Mouse (Mus musculus) erythroid progenitor cell, adult 5-6 weeks (primary cell): ENCODE results near the gene Abhd17c. TPM values are rescaled to one million over a fixed set of nuclear protein-coding genes. Genes with fewer than 3 reads are reported as not detected.
"Not testable (repeated sequence)": the region's sequence is repeated elsewhere in the genome, so short reads cannot be mapped to it uniquely, and the experiment has no call there.

Source experiments
- ATAC-seq: replicated peaks from 2 replicates; pipeline ENCODE4 v1.8.0; 2016; ENCODE audit warnings: moderate number of reproducible peaks, mild to moderate bottlenecking, moderate TSS enrichment, inconsistent platforms; ENCODE audit not compliant: poor library complexity, low FRiP score, severe bottlenecking
- total RNA-seq, 2 experiments: library from RNA; stranded (forward) in 1 of 2; stranded (reverse) in 1 of 2; fragments of 150-400 nt in 1 of 2; fragments of 186-747, 209-891 nt in 1 of 2; gene quantifications; 2 replicates each; pipeline versions ENCODE4 v1.2.3 to v1.2.4; 2015 to 2017; ENCODE audit warnings: low replicate concordance in 2 of 2

Gene Abhd17c
- 10.1 and 13.7 TPM in 2 replicates for total RNA-seq (2015; ENCODE audit: low replicate concordance)
- 2.3 and 4.3 TPM in 2 replicates for total RNA-seq (2017; ENCODE audit: low replicate concordance)

DNA sequence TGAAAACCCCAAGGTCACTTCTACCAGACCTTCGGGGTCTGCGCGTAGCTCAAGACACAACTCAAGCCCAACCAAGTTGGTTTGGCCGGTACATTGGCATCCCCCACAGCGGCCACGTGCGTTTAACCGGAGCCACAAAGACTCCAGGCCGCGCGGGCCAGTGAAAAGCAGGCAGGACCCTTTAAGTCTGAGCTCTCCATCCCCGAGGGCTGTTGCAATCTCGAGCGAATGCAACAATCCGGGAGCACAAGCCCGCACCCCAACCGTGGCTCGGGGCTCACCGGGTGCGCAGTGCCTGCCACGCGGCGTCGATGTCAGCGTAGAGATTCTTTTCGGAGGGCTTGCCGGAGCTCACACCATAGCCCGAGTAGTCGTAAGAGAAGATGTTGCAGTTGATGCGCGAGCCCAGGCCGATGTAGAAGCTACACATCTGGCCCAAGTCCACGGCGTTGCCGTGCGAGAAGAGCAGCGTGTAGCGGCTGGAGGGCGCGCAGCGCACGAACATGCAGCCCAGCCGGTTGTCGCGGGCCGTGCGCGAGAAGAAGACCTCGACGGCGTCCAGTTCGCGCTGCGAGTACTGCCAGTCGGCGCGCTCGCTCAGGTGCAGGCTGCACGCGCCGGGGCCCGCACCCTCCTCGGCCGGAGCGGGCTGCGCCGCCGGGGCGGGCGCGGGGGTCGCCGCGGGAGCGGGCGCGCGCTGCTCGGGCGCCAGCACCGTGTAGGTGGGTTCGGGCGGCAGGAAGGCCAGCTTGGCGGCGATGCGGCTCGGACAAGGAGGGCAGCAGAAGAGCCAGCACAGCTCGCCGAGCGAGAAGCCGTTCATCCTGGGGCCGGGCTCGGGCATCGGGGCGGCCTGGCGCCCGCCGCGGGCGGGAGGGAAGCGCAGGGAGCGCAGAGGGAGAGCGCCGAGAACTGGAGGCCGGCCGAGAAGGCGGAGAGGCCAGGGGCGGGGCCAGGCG, at the start of gene Abhd17c:
Gene Abhd17c (minus strand): TSS at position 893 of the 959 bp plus-strand sequence.
- ATAC-seq: peak; percentile 72

DNA sequence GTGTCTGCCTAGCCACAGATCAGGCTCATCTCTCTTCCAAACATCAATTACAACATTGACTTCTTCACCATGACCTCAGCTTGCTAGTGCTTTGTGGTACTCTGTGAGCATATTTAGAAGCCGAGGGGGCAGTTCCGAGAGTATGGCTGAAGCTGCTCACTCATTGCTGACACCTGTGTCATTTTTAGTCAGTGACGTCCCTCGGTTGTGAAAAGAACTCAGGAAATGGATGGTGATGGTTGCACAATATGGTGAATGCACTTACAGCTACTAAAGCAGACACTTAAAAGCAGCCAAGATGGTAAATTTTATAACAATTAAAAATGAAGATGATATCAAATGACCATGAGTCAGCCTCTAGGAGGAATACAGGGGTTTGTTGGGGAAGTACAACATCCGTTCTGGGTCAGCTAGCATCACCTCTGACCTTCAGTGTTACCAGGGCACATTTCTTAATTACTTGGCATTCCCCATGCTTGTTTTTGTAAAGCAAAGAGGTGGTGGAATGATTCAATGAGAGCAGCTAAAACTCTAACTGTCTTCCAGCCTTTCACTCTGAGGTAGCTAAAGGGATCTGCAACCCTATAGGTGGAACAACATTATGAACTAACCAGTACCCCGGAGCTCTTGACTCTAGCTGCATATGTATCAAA, 45.6 kb upstream of the Abhd17c start:
- ATAC-seq: no peak

DNA sequence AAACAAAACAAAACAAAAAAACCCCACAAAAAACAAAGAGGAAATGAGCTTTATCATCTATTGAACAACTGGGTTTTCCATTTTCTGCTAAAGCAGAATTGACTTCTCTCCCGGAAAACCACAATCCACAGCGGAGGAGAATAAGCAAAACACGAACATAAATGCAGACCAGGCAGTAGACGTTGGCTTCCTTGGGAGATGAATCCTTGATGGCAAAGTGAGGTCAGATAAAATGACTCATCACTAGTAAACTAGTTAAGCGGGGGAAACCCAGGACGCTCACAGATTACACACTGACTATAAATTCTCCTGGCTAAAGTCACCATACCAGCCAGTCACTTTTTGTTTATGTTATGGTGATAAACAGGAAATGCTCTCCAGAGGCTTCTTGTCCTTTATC, 44.5 kb upstream of the Abhd17c start:
- no peak for ATAC-seq

- ATAC-seq: no peak
These were observed 40.6 kb upstream of the Abhd17c start for GRCm38 (mm10) chr7:84192256-84192655.

DNA sequence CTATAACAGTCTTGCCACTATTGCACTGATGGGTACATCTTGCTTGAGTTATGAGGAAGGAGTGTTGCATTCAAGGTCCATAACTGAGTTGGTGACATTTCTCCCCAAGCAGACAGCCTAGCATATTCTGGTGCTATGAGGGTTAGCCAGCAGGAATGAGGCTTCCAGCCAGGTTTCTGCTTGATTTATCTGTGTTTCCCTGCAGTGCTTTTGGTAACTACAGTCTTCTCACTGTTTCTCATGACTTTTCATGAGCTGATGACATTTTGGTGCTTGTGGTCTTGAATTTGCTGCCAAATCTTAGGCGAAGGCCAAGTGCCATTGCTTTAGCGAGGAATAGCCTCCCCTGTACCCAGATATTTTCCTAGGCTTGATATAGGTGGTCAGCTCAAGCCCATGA, 39.8 kb upstream of the Abhd17c start:
- no peak for ATAC-seq

- no peak for ATAC-seq
These were observed 36.5 kb upstream of the Abhd17c start for GRCm38 (mm10) chr7:84188196-84188595.

DNA sequence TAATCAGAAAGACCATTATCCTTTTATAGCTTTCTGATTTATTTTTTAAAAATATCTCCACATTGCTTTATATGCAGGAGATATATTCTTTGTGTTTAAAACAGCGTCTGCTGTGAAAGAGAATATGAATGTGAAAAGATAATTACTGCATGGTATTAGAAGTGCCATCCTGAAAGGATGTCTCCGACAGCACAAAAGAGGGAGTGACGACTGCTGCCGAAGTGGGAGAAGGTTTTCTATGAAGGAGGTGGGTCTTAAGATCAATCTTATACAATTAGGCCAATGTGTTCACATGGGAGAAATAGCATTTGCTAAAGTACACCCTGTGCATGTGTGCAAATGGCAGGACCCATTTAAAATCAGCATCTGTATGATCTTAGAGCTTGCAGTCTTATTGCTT, 33.5 kb upstream of the Abhd17c start:
- ATAC-seq: no peak

DNA sequence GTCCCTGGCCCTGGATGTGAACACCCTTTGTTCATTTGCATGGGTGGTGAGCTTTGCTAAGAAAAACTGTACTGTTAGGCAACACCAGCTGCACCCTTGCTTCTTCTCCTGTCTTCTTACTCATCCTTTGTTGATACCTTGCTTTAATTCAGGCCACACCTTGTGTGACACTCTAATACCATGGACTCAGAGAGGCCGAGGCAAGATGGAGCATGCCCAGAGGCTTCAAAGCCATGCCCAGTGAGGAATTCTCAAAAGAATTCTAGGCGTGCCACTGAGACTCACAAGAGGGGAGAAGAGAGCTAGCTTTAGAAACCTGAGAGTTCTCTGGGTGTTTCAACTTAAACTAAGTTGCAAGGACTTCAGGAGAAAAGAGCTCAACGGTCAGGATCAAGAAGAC, 33.0 kb upstream of the Abhd17c start:
- no peak for ATAC-seq

GRCm38 (mm10) chr7:84178809-84179208, 27.1 kb upstream of the Abhd17c start:
- not testable (repeated sequence) for ATAC-seq

- ATAC-seq: no peak
These were observed 23.2 kb upstream of the Abhd17c start for GRCm38 (mm10) chr7:84174655-84175448.

- ATAC-seq: no peak
These were observed 21.7 kb upstream of the Abhd17c start for GRCm38 (mm10) chr7:84173394-84173793.

GRCm38 (mm10) chr7:84171177-84171787, 19.6 kb upstream of the Abhd17c start:
- ATAC-seq: no peak

GRCm38 (mm10) chr7:84168355-84168754, 16.7 kb upstream of the Abhd17c start:
- ATAC-seq: no peak

GRCm38 (mm10) chr7:84166721-84167419, 15.2 kb upstream of the Abhd17c start:
- ATAC-seq: no peak

- ATAC-seq: no peak
These were observed 14.3 kb upstream of the Abhd17c start for GRCm38 (mm10) chr7:84166007-84166406.

DNA sequence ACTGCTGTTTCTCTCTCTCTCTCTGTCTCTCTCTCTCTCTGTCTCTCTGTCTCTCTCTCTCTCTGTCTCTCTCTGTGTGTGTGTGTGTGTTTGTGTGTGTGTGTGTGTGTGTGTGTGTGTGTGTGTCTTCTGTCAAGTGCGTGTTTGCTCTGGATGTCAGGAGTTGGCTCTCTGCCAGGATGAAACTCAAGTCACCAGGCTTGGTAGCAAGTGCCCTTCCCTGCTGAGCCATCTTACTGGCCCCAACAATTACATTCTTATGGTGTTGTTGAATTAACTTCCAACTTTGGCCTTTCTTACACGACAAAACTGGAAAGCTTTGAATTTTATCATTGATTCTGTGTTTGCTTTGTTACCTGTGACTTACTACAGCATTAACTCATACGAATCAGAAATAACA, 13.6 kb upstream of the Abhd17c start:
- ATAC-seq: no peak

- ATAC-seq: no peak
These were observed 13.2 kb upstream of the Abhd17c start for GRCm38 (mm10) chr7:84164880-84165279.

DNA sequence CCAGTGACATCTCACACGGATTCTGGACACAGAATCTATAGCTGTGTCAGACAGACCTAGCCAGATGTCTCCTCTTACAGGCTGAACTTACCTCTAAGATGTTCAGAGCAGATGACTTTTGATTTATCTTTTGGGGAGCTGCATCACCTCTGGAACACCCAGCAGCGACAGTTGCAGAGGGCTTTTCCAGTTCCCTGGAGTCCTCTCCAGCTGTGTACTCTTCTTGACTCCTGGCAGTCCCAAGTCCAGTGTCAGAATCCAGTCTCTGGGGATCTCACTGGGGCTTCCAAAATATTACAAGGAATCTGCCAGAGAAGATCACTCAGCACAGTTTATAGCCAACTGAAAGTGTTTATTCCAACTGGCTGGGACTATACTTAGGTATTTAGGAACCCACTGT, 12.7 kb upstream of the Abhd17c start:
- ATAC-seq: no peak

DNA sequence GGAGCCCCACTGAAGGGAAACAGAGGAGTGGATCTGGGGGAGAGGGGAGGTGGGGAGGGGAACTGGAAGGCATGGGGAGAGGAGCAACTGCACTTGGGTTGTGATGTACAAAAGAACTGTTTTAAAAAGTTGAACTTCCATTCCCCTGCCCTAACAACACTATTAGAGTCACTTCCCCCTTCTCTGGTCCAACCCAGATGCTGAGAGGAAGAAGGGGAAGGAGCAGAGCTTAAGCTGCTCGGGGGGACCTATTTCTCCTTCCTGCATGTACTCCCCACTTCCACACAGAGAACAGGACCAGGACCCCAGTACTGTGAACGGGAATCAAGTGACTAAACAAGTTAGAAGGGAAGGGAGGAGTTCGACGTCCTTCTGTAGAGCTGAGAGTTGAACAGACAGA, 11.9 kb upstream of the Abhd17c start:
- ATAC-seq: no peak
